In the genomic region with DNA sequence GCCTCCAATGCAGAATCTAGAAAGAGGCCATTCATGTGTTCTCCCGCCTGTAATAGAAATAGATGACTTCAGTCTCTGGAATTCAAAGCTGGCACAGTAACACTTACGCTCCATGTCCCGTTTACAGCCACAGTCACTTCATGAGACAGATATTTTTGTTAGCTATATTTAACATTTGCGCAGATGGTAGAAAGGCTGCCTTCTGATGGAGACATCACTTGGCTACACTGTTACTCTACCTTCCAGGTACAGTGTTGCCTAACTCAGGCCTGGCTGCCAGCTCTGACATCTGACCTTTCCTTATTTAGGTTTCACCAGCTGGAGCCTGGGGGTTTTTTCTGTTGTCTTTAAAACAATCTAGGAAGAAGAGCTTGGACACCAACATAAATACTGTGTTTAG, we compare ENCODE assay signal across 12 mouse cellular contexts. TPM values are rescaled to one million over a fixed set of nuclear protein-coding genes. Genes with fewer than 3 reads are reported as not detected.
DNase-seq lines count a peak whose midpoint lies in the region; ATAC-seq and TF ChIP-seq lines count a peak whose summit lies in the region.
"Had no signal": no experiment of that assay in that cellular context is flagged by ENCODE, and none has a peak within 500 bp of the region (broad histone marks: within the 10 kb centered on the region; RNA-seq: fewer than 3 reads in every experiment).

No protein-coding gene starts in this region.

- ATAC-seq in heart, embryonic 16.5 days (replicated peaks; ENCODE audit: extremely low read depth, insufficient read depth, low FRiP score), result no peak; the same call in 1 of the 2 replicates

- 37% methylated on average over 4 of the region's 4 CpGs for WGBS in heart, adult 2 months
- 30% methylated on average over 4 of the region's 4 CpGs for WGBS in heart, embryonic 16.5 days

- peak overlapping the region; percentile 36 for H3K4me2 ChIP-seq in heart, embryonic 16.5 days (ENCODE audit: low read depth, low read length)
- H3K4me2 ChIP-seq: embryonic facial prominence, embryonic 12.5 days; lung, embryonic 15.5 days had no signal

- H3K27me3 ChIP-seq in heart, adult 2 months (ENCODE audit: control insufficient read depth, insufficient read depth, low read length), result no peaks in the 10 kb centered on the region
- H3K27me3 ChIP-seq in heart, embryonic 16.5 days (ENCODE audit: control insufficient read depth, insufficient read depth, low read length), result no peaks in the 10 kb centered on the region
- H3K27me3 ChIP-seq: embryonic facial prominence, embryonic 12.5 days; lung, embryonic 15.5 days had no signal

- H3K27ac ChIP-seq in heart, adult 2 months, result peak overlapping the region; percentile 78
- peak overlapping the region; percentile 82 for H3K27ac ChIP-seq in heart, embryonic 16.5 days (ENCODE audit: low read length)
- H3K27ac ChIP-seq: embryonic facial prominence, embryonic 12.5 days; lung, embryonic 15.5 days had no signal

- intact Hi-C loops in heart, adult 2 months (cut with DNase I), result no loop called here
- intact Hi-C loops in heart, postnatal 36 days (cut with DNase I), result loop anchor here (5.0 kb wide), 1 partner anchor 829 kb away; a partner anchor contains a TSS

- no peak for TF ChIP-seq CTCF in heart, adult 2 months (IDR thresholded peaks at IDR 0.05)

- no peak overlapping the region for H3K9ac ChIP-seq in heart, adult 2 months (ENCODE audit: low read depth, low read length)
- peak overlapping the region; percentile 27; the same call in 1 of the 2 replicates for H3K9ac ChIP-seq in heart, embryonic 16.5 days (ENCODE audit: low read length)
- H3K9ac ChIP-seq: embryonic facial prominence, embryonic 12.5 days; lung, embryonic 15.5 days had no signal

- H3K79me2 ChIP-seq in heart, adult 2 months (replicated peaks; ENCODE audit: control insufficient read depth, insufficient read depth, low read length), result peaks cover 1% of the 10 kb centered on the region; the same call in 1 of the 2 replicates

- H3K36me3 ChIP-seq in heart, adult 2 months (ENCODE audit: control insufficient read depth, insufficient read depth, low read length), result peaks cover 10% of the 10 kb centered on the region
- H3K36me3 ChIP-seq in heart, embryonic 16.5 days (ENCODE audit: control insufficient read depth, insufficient read depth), result peaks cover 5% of the 10 kb centered on the region; the same call in 1 of the 2 replicates
- H3K36me3 ChIP-seq: lung, embryonic 15.5 days had no signal

- H3K9me3 ChIP-seq in heart, embryonic 16.5 days (replicated peaks; ENCODE audit: control insufficient read depth, low read length), result no peaks in the 10 kb centered on the region
- H3K9me3 ChIP-seq: embryonic facial prominence, embryonic 12.5 days; lung, embryonic 15.5 days had no signal

- no peak overlapping the region for H3K4me3 ChIP-seq in heart, adult 2 months
- H3K4me3 ChIP-seq in heart, embryonic 16.5 days (ENCODE audit: low read length), result no peak overlapping the region
- H3K4me3 ChIP-seq: embryonic facial prominence, embryonic 12.5 days; lung, embryonic 15.5 days had no signal

- no peak for TF ChIP-seq EP300 in heart, adult 2 months (IDR thresholded peaks at IDR 0.05; ENCODE audit: insufficient read depth, low read depth, low read length)

- peaks cover 5% of the 10 kb centered on the region for H3K4me1 ChIP-seq in heart, adult 2 months (ENCODE audit: control insufficient read depth, insufficient read depth, low read length)
- H3K4me1 ChIP-seq in heart, embryonic 16.5 days (ENCODE audit: control insufficient read depth, insufficient read depth, low read length), result peaks cover 27% of the 10 kb centered on the region

- no peak for TF ChIP-seq POLR2A in heart, adult 2 months (IDR thresholded peaks at IDR 0.05; ENCODE audit: insufficient read depth, low read depth, low read length)

- peak in 1 of 2 experiments; percentile 46 for DNase-seq in heart, adult 2 months
- DNase-seq in heart, postnatal 36 days, result no peak
- DNase-seq in testis, postnatal 14 days (ENCODE audit: low spot score), result peak; percentile 19
- no peak for DNase-seq in testis, postnatal 10 days (ENCODE audit: low spot score)
- no peak for DNase-seq in kidney, postnatal 36 days
- no peak for DNase-seq in B cell, adult 2 months
- DNase-seq in spleen, postnatal 4 days (ENCODE audit: low spot score in 2 of 2), result no peak
- DNase-seq: kidney, postnatal 4 days; thymus, postnatal 4 days had no signal

RNA-seq across cellular contexts. Expression of a gene that starts 3.6 kb away (rescaled TPM):
- 10 to 100 TPM; 29.2 to 30.0 TPM for total RNA-seq in heart, adult 2 months (2021)
- 15.7 and 23.4 TPM in 2 replicates for polyA plus RNA-seq in heart, adult 2 months (2012; rRNA removed)
- 10 to 100 TPM; 30.0 to 32.4 TPM for total RNA-seq in heart, postnatal 36 days (2021)
- polyA plus RNA-seq in heart, embryonic 16.5 days (2015; fragmentation: Nextera tagmentation; extraction: Ambion mirVana), result 111 and 113 TPM in 2 replicates

RNA-seq across cellular contexts. Expression of a gene that starts 4.6 kb away (rescaled TPM):
- total RNA-seq in heart, adult 2 months (2021), result 10 to 100 TPM; 70.1 to 78.1 TPM
- 18.5 and 33.8 TPM in 2 replicates for polyA plus RNA-seq in heart, adult 2 months (2012; rRNA removed)
- 10 to 100 TPM; 81.3 to 87.0 TPM for total RNA-seq in heart, postnatal 36 days (2021)
- polyA plus RNA-seq in heart, embryonic 16.5 days (2015; fragmentation: Nextera tagmentation; extraction: Ambion mirVana), result 141 and 143 TPM in 2 replicates

RNA-seq across cellular contexts. Expression of a gene that starts 9.6 kb away (rescaled TPM):
- 10 to 100 TPM; 20.3 to 23.3 TPM for total RNA-seq in heart, adult 2 months (2021)
- 22.9 and 29.7 TPM in 2 replicates for polyA plus RNA-seq in heart, adult 2 months (2012; rRNA removed)
- 10 to 100 TPM; 20.5 to 20.6 TPM for total RNA-seq in heart, postnatal 36 days (2021)
- 28.3 and 30.1 TPM in 2 replicates for polyA plus RNA-seq in heart, embryonic 16.5 days (2015; fragmentation: Nextera tagmentation; extraction: Ambion mirVana)

RNA-seq across cellular contexts. Expression of a gene that starts 10.4 kb away (rescaled TPM):
- total RNA-seq in heart, adult 2 months (2021), result not detected
- polyA plus RNA-seq in heart, adult 2 months (2012; rRNA removed), result 0.15 TPM in 1 of 2 replicates, not detected in the other
- not detected for total RNA-seq in heart, postnatal 36 days (2021)
- 1.00 and 1.2 TPM in 2 replicates for polyA plus RNA-seq in heart, embryonic 16.5 days (2015; fragmentation: Nextera tagmentation; extraction: Ambion mirVana)

RNA-seq across cellular contexts. Expression of a gene that starts 40.8 kb away (rescaled TPM):
- total RNA-seq in heart, adult 2 months (2021), result 1 to 10 TPM in 1 of 2 experiments, under 1 TPM in 1; 0.63 to 1.3 TPM
- polyA plus RNA-seq in heart, adult 2 months (2012; rRNA removed), result 6.2 and 6.6 TPM in 2 replicates
- total RNA-seq in heart, postnatal 36 days (2021), result 1 to 10 TPM in 1 of 2 experiments, under 1 TPM in 1; 0.24 to 1.1 TPM
- polyA plus RNA-seq in heart, embryonic 16.5 days (2015; fragmentation: Nextera tagmentation; extraction: Ambion mirVana), result 4.3 and 4.6 TPM in 2 replicates
